Mouse (Mus musculus): ENCODE results near the gene Egln2. TPM values are rescaled to one million over a fixed set of nuclear protein-coding genes. Genes with fewer than 3 reads are reported as not detected.

Gene Egln2
- polyA plus RNA-seq, 1 experiment from 2014 or later = 107 TPM

DNA sequence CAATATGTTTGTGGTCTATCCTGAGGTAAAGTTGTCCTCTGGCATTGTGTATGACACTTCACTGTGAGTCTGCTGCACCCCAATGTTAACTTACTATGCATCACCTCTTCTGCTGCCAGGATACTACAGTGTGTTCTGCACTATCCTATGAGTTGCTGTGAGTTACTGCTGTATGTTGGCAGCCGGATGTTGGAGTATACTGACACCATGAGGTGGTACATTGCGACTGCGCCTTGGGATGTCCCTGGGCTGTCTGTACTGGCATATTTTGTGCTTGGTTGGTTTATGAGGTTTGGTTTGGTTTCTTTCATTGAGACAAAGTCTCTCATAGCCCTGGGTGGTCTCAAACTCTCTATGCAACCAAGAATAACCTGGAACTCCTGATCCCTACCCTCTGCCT, 38.4 kb downstream of the Egln2 start:
- Histone ChIP-seq H3K27ac (replicated peaks) (no peak overlapping the region), H3K4me1 (no peaks in the 10 kb centered on the region), H3K27me3 (no peaks in the 10 kb centered on the region), H3K4me3 (no peak overlapping the region), H3K9me3 (no peaks in the 10 kb centered on the region), H3K9ac (replicated peaks) (no peak overlapping the region), H3K36me3 (no peaks in the 10 kb centered on the region), H3K4me2 (replicated peaks) (no peak overlapping the region)
- WGBS = 63% methylated on average over 3 of the region's 3 CpGs
- peak; percentile 43; the same call in 1 of the 2 replicates for ATAC-seq (replicated peaks)

GRCm38 (mm10) chr7:27124969-27125368, 41.6 kb downstream of the Egln2 start:
- WGBS = 84% methylated on average over 4 of the region's 4 CpGs
- Histone ChIP-seq H3K27ac (replicated peaks) (no peak overlapping the region), H3K4me2 (replicated peaks) (no peak overlapping the region), H3K27me3 (no peaks in the 10 kb centered on the region), H3K36me3 (no peaks in the 10 kb centered on the region), H3K9ac (replicated peaks) (no peak overlapping the region), H3K4me1 (no peaks in the 10 kb centered on the region), H3K4me3 (no peak overlapping the region), H3K9me3 (no peaks in the 10 kb centered on the region)
- ATAC-seq (replicated peaks) = no peak

- Histone ChIP-seq H3K4me3 (no peak overlapping the region), H3K4me2 (replicated peaks) (no peak overlapping the region), H3K27ac (replicated peaks) (no peak overlapping the region), H3K36me3 (no peaks in the 10 kb centered on the region), H3K4me1 (no peaks in the 10 kb centered on the region), H3K9me3 (no peaks in the 10 kb centered on the region), H3K27me3 (no peaks in the 10 kb centered on the region), H3K9ac (replicated peaks) (no peak overlapping the region)
- WGBS = 74% methylated on average over 5 of the region's 5 CpGs
- no peak for ATAC-seq (replicated peaks)
Measured at GRCm38 (mm10) chr7:27124305-27124832, 42.2 kb downstream of the Egln2 start.

GRCm38 (mm10) chr7:27119676-27120075, 46.9 kb downstream of the Egln2 start, which contains the start of gene Cyp2f2:
Gene Cyp2f2, plus strand, starts transcription at chr7:27119909.
- Histone ChIP-seq H3K9me3 (no peaks in the 10 kb centered on the region), H3K27ac (replicated peaks) (no peak within 1 kb of the TSS), H3K36me3 (no peaks in the 10 kb centered on the region), H3K4me2 (replicated peaks) (no peak within 1 kb of the TSS), H3K9ac (replicated peaks) (no peak within 1 kb of the TSS), H3K27me3 (no peaks in the 10 kb centered on the region), H3K4me1 (no peaks in the 10 kb centered on the region), H3K4me3 (no peak within 1 kb of the TSS)
- no peak for ATAC-seq (replicated peaks)

- no peaks in the 10 kb centered on the region for H3K9me3 ChIP-seq
- no peak overlapping the region for H3K9ac ChIP-seq (replicated peaks)
- H3K4me2 ChIP-seq (replicated peaks) = no peak overlapping the region
- WGBS = 73% methylated on average over 4 of the region's 4 CpGs
- no peak for ATAC-seq (replicated peaks)
- no peaks in the 10 kb centered on the region for H3K4me1 ChIP-seq
- no peak overlapping the region for H3K27ac ChIP-seq (replicated peaks)
- no peaks in the 10 kb centered on the region for H3K27me3 ChIP-seq
- H3K4me3 ChIP-seq = no peak overlapping the region
- H3K36me3 ChIP-seq = no peaks in the 10 kb centered on the region
Measured at GRCm38 (mm10) chr7:27118033-27118511, 48.5 kb downstream of the Egln2 start.

- Histone ChIP-seq H3K9ac (replicated peaks) (no peak overlapping the region), H3K4me2 (replicated peaks) (no peak overlapping the region), H3K27me3 (no peaks in the 10 kb centered on the region), H3K36me3 (no peaks in the 10 kb centered on the region), H3K4me3 (no peak overlapping the region), H3K4me1 (no peaks in the 10 kb centered on the region), H3K9me3 (no peaks in the 10 kb centered on the region), H3K27ac (replicated peaks) (no peak overlapping the region)
- no peak for ATAC-seq (replicated peaks)
- WGBS = 74% methylated on average over 3 of the region's 3 CpGs
Measured at GRCm38 (mm10) chr7:27111987-27112386, 54.6 kb downstream of the Egln2 start.

DNA sequence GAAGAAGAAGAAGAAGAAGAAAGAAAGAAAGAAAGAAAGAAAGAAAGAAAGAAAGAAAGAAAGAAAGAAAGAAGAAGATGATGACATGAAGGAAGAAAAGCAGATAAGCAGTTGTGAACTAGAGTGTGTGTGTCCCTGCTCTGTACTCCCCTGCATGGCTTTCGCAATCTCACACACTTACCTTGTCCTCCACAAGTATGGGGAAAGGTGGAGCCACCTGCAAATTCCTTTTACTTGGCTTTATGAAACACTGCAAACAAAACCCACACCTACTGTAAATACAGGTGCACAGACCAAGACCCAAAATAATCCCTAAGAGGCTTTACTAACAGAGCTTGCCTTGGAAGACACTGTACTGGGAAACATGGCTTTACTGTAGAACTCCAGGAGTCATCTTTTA, 55.6 kb downstream of the Egln2 start:
- no peaks in the 10 kb centered on the region for H3K4me1 ChIP-seq
- H3K9me3 ChIP-seq = no peaks in the 10 kb centered on the region
- ATAC-seq (replicated peaks) = no peak
- no peaks in the 10 kb centered on the region for H3K36me3 ChIP-seq
- 100% methylated on average over 1 of the region's 1 CpGs for WGBS
- H3K9ac ChIP-seq (replicated peaks) = no peak overlapping the region
- H3K27ac ChIP-seq (replicated peaks) = no peak overlapping the region
- H3K27me3 ChIP-seq = no peaks in the 10 kb centered on the region
- H3K4me2 ChIP-seq (replicated peaks) = no peak overlapping the region
- H3K4me3 ChIP-seq = no peak overlapping the region

GRCm38 (mm10) chr7:27110327-27110726, 56.3 kb downstream of the Egln2 start:
- no peak overlapping the region for H3K4me2 ChIP-seq (replicated peaks)
- H3K9ac ChIP-seq (replicated peaks) = no peak overlapping the region
- H3K9me3 ChIP-seq = no peaks in the 10 kb centered on the region
- no peaks in the 10 kb centered on the region for H3K4me1 ChIP-seq
- no peak for ATAC-seq (replicated peaks)
- H3K36me3 ChIP-seq = no peaks in the 10 kb centered on the region
- H3K27me3 ChIP-seq = no peaks in the 10 kb centered on the region
- no peak overlapping the region for H3K4me3 ChIP-seq
- no peak overlapping the region for H3K27ac ChIP-seq (replicated peaks)

MicroRNAs within 50 kb of the gene (microRNA counts, 519-probe panel; counts per million panel counts)
- not detected for microRNA mmu-miR-1191

Small RNA genes within 50 kb of the gene (microRNA-seq; reads per million reads assigned to microRNA genes)
- 5.9 reads per million, percentile 20 among the genes with 10 or more reads in this experiment for gene Mir1191
- gene Mir3101 = 0.88 reads per million

Other genes with a start within 250 kb of the Egln2 start
- gene Cyp2a22, start 227.4 kb downstream of the Egln2 start, polyA plus RNA-seq (2015; fragmentation: Nextera tagmentation; extraction: Ambion mirVana) = not detected in 2 replicates
- not detected in 2 replicates for gene Cyp2a12, start 137.7 kb downstream of the Egln2 start, polyA plus RNA-seq (2015; fragmentation: Nextera tagmentation; extraction: Ambion mirVana)
- gene Cyp2f2, start 46.9 kb downstream of the Egln2 start, polyA plus RNA-seq (2015; fragmentation: Nextera tagmentation; extraction: Ambion mirVana) = not detected in 2 replicates
- 0.27 TPM in 2 replicates for gene Cyp2t4, start 13.1 kb downstream of the Egln2 start, polyA plus RNA-seq (2015; fragmentation: Nextera tagmentation; extraction: Ambion mirVana)
- gene Rab4b, start 12.1 kb upstream of the Egln2 start, polyA plus RNA-seq (2015; fragmentation: Nextera tagmentation; extraction: Ambion mirVana) = 79.0 and 86.9 TPM in 2 replicates
- gene Gm21983, start 14.3 kb upstream of the Egln2 start, polyA plus RNA-seq (2015; fragmentation: Nextera tagmentation; extraction: Ambion mirVana) = not detected in 2 replicates
- gene Mia, start 14.4 kb upstream of the Egln2 start, polyA plus RNA-seq (2015; fragmentation: Nextera tagmentation; extraction: Ambion mirVana) = 9.4 and 14.8 TPM in 2 replicates
- 3.6 and 3.9 TPM in 2 replicates for gene BC024978, start 29.0 kb upstream of the Egln2 start, polyA plus RNA-seq (2015; fragmentation: Nextera tagmentation; extraction: Ambion mirVana)
- gene Snrpa, start 29.5 kb upstream of the Egln2 start, polyA plus RNA-seq (2015; fragmentation: Nextera tagmentation; extraction: Ambion mirVana) = 228 and 236 TPM in 2 replicates
- gene Itpkc, start 61.9 kb upstream of the Egln2 start, polyA plus RNA-seq (2015; fragmentation: Nextera tagmentation; extraction: Ambion mirVana) = 6.8 and 7.1 TPM in 2 replicates
- gene Coq8b, start 66.2 kb upstream of the Egln2 start, polyA plus RNA-seq (2015; fragmentation: Nextera tagmentation; extraction: Ambion mirVana) = 26.1 and 27.8 TPM in 2 replicates
- 47.2 and 49.0 TPM in 2 replicates for gene Numbl, start 91.6 kb upstream of the Egln2 start, polyA plus RNA-seq (2015; fragmentation: Nextera tagmentation; extraction: Ambion mirVana)
- 13.3 and 15.0 TPM in 2 replicates for gene Ltbp4, start 170.9 kb upstream of the Egln2 start, polyA plus RNA-seq (2015; fragmentation: Nextera tagmentation; extraction: Ambion mirVana)
- gene Shkbp1, start 189.2 kb upstream of the Egln2 start, polyA plus RNA-seq (2015; fragmentation: Nextera tagmentation; extraction: Ambion mirVana) = 90.2 and 91.5 TPM in 2 replicates
- gene Gm20479, start 190.6 kb upstream of the Egln2 start, polyA plus RNA-seq (2015; fragmentation: Nextera tagmentation; extraction: Ambion mirVana) = 0.46 TPM in 1 of 2 replicates, not detected in the other